Mouse (Mus musculus) C2C12 (cell line): ENCODE measurements around the gene Mmp19.
A peak's percentile ranks its signal among the peaks of the same experiment; 100 is the strongest.

Experiments used
- CEBPB ChIP-seq: IDR thresholded peaks from one replicate; pipeline ENCODE4 v1.6.1; 2011; ENCODE audit warnings: low read depth, mild to moderate bottlenecking, control low read depth, moderate library complexity
- CTCF ChIP-seq: IDR thresholded peaks from one replicate; pipeline ENCODE4 v1.5.1; 2011; ENCODE audit not compliant: control insufficient read depth, insufficient read depth, insufficient read length
- FOSL1 ChIP-seq: IDR thresholded peaks from one replicate; pipeline ENCODE4 v1.8.0; 2011; ENCODE audit warnings: mild to moderate bottlenecking, low read length; ENCODE audit not compliant: poor library complexity, insufficient read depth, severe bottlenecking
- MAX ChIP-seq: IDR thresholded peaks from one replicate; pipeline ENCODE4 v1.6.1; 2011; ENCODE audit warnings: mild to moderate bottlenecking, control low read depth
- MYOD1 ChIP-seq: IDR thresholded peaks from one replicate; pipeline ENCODE4 v1.6.1; 2011; ENCODE audit warnings: low read depth; ENCODE audit not compliant: control insufficient read depth, insufficient read length
- MYOG ChIP-seq: IDR thresholded peaks from one replicate; pipeline ENCODE4 v1.6.1; 2011; ENCODE audit not compliant: control insufficient read depth, insufficient read length; ENCODE audit errors: extremely low read depth
- USF1 ChIP-seq: IDR thresholded peaks from one replicate; pipeline ENCODE4 v1.6.1; 2011; ENCODE audit warnings: low read depth, mild to moderate bottlenecking, control low read depth, moderate library complexity

DNA sequence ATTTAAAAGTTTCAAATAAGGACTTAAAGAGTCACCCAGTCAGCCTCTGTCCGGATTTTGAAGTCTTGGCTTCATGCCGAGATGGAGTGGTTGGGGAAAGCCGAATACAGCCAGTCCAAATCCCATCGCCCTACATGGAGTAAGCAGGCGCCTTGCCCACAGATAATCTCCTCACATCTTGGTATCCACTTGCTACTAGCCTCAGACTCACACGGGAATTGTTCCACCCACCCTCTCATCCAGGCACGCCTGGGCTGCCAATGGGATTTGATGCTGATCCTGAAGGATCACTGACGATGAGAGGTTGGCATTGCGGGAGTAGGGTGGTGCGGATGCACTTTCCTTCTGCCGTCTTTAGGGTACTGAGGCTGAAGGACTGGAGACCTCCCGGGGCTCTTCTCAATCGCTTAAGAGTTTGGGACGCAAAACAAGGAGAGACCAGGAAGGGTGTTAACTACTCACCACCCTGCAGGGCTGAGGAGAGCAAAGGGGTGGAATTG, 13.1 kb downstream of the Mmp19 start, which contains the start of gene Dnajc14:
- no peak for TF ChIP-seq CTCF
- no peak for TF ChIP-seq MYOG
- no peak for TF ChIP-seq MYOD1
- TF ChIP-seq MAX = peak; percentile 38
- TF ChIP-seq USF1 = no peak
- no peak for TF ChIP-seq FOSL1
- no peak for TF ChIP-seq CEBPB
